Mouse (Mus musculus) kidney, postnatal 0 days (tissue): ENCODE measurements at regions not wholly inside any gene's neighbourhood (a gene's known extent, or its start where the extent isn't known, plus 50 kb on each side); places are given as distances from the start of the nearest gene placed in this dataset.

Source experiments
- ATAC-seq: fragments of 200-750 bp; cut with Nextera tagmentation; replicated peaks from 2 replicates; pipeline ENCODE4 v1.8.0; 2017; ENCODE audit warnings: low read depth, moderate number of reproducible peaks, moderate TSS enrichment, moderate library complexity; ENCODE audit not compliant: low FRiP score
- DNase-seq: peaks from one replicate; pipeline ENCODE4 v3.0.0-alpha.2; 2016; ENCODE audit warnings: low spot score
- H3K27ac ChIP-seq: fragments of 300-500 bp; sonication (generic); 2 replicates; pipeline ENCODE4 v1.5.1; 2014; ENCODE audit warnings: mild to moderate bottlenecking
- H3K27me3 ChIP-seq: fragments of 300-500 bp; sonication (generic); 2 replicates; pipeline ENCODE4 v1.6.1; 2014; ENCODE audit warnings: low read length, mixed read lengths; ENCODE audit not compliant: insufficient read depth
- H3K36me3 ChIP-seq: fragments of 300-500 bp; sonication (generic); 2 replicates; pipeline ENCODE4 v1.6.1; 2014; ENCODE audit warnings: low read length, mixed read lengths; ENCODE audit not compliant: insufficient read depth
- H3K4me1 ChIP-seq: fragments of 300-500 bp; sonication (generic); replicated peaks from 2 replicates; pipeline ENCODE4 v1.6.1; 2014; ENCODE audit warnings: antibody characterized with exemption, low read length, mixed read lengths; ENCODE audit not compliant: insufficient read depth
- H3K4me2 ChIP-seq: fragments of 300-500 bp; sonication (generic); 2 replicates; pipeline ENCODE4 v1.6.1; 2014; ENCODE audit warnings: mild to moderate bottlenecking, low read length, moderate library complexity, mixed read lengths
- H3K4me3 ChIP-seq: fragments of 300-500 bp; sonication (generic); replicated peaks from 2 replicates; pipeline ENCODE4 v1.5.1; 2014; ENCODE audit warnings: low read depth, low read length
- H3K9ac ChIP-seq: fragments of 300-500 bp; sonication (generic); 2 replicates; pipeline ENCODE4 v1.6.1; 2014; ENCODE audit warnings: low read depth, low read length
- H3K9me3 ChIP-seq: fragments of 300-500 bp; sonication (generic); replicated peaks from 2 replicates; pipeline ENCODE4 v1.6.1; 2016; ENCODE audit warnings: low read length, inconsistent platforms, mixed read lengths
- CTCF ChIP-seq: IDR thresholded peaks from 2 replicates; pipeline ENCODE4 v1.5.1; 2016; ENCODE audit warnings: antibody characterized with exemption, low read depth, mild to moderate bottlenecking, moderate library complexity
- WGBS: fragments of 180-500 bp; shearing (Covaris S2); extraction: QIAGEN DNeasy Blood & Tissue Kit; methylation state at CpG from one replicate; pipeline ENCODE4 v1.1.7; 2014; 5-methylcytosine and 5-hydroxymethylcytosine counted together

DNA sequence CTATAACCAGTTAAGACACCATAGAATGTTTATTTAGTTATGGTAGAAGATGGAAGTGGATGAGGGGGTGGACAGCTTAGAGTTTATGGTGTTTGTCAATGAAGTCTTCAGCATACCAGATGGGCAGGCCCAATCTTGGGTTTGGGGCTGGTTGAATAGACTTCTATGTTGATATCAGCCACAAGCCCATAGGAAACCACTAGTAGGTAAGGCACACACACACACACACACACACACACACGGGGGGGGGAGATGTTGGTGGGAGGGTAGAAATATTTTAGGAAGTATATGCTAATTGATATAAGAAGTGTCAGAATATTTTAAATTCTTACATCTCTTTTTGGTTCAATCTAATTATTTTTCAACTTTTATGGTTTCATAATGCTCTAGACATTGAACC is 72.4 kb downstream of the Cd24a start:
- no peak for DNase-seq
- no peak for ATAC-seq
- Histone ChIP-seq H3K9ac (no peak overlapping the region), H3K4me3 (no peak overlapping the region), H3K9me3 (no peaks in the 10 kb centered on the region), H3K27me3 (no peaks in the 10 kb centered on the region), H3K4me1 (peaks cover 7% of the 10 kb centered on the region; the same call in 1 of the 2 replicates), H3K36me3 (no peaks in the 10 kb centered on the region), H3K4me2 (no peak overlapping the region), H3K27ac (no peak overlapping the region)
- 76% methylated on average over 1 of the region's 1 CpGs for WGBS
- TF ChIP-seq CTCF, result no peak

DNA sequence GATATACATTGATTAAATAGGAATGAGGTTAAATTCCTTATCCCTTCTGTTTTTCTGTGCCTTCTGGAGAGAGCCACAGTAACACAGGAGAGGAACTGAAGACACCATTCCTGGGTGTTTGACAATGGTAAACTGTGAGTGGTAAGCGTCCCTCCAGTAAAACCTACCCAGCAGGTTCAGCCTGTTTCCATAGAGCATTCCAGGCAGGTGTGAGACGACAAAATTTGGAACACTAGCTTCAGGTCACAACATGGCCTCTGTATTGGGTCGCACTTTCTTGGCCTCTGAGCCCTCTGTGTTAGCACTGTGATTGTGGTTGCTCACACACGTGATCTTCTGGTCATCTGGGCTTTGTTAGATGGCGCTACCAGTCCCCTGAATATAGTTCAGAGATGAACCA is 73.4 kb downstream of the Cd24a start:
- DNase-seq, result no peak
- peaks cover 10% of the 10 kb centered on the region; the same call in 1 of the 2 replicates for H3K4me1 ChIP-seq
- 80% methylated on average over 5 of the region's 5 CpGs for WGBS
- H3K27ac ChIP-seq, result no peak overlapping the region
- H3K4me2 ChIP-seq, result no peak overlapping the region
- TF ChIP-seq CTCF, result no peak
- H3K36me3 ChIP-seq, result no peaks in the 10 kb centered on the region
- H3K4me3 ChIP-seq, result no peak overlapping the region
- H3K9me3 ChIP-seq, result no peaks in the 10 kb centered on the region
- no peak for ATAC-seq
- no peaks in the 10 kb centered on the region for H3K27me3 ChIP-seq
- no peak overlapping the region for H3K9ac ChIP-seq

GRCm38 (mm10) chr10:43651915-43652314 is 73.8 kb downstream of the Cd24a start:
- ATAC-seq, result no peak

DNA sequence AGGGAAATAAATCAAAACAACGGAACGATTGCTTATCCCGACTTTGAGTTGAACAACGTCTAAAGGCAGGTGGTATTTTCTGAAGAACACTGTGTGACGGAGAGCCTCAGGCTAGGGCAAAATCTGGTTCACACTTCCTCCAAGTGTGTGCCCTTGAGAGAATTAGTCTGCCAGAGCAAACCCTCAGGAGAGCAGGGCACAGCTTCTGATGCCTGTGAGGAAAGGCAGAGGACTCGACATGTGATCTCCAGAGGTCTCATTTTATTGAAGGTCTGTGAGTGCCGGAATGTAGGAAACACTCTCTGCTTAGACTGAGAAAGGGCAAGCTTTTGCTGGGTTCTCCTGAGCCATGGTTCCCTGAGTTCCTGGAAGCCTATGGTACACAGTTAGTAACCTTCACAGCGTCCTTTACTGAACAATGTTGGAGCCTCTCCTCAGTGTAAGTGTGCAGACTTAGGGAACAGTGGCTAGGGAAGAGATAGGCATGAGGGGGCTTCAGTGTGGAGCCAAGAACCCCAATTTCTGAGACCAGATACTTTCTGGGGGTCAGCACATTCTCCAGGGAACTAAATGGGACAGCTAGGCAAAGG is 77.1 kb downstream of the Cd24a start:
- ATAC-seq, result peak; percentile 72; the same call in 1 of the 2 replicates
- H3K9me3 ChIP-seq, result no peaks in the 10 kb centered on the region
- H3K36me3 ChIP-seq, result no peaks in the 10 kb centered on the region
- 30% methylated on average over 8 of the region's 8 CpGs for WGBS
- H3K4me3 ChIP-seq, result no peak overlapping the region
- no peak overlapping the region for H3K4me2 ChIP-seq
- DNase-seq, result peak; percentile 41
- TF ChIP-seq CTCF, result no peak
- H3K9ac ChIP-seq, result no peak overlapping the region
- no peaks in the 10 kb centered on the region for H3K27me3 ChIP-seq
- H3K4me1 ChIP-seq, result peaks cover 10% of the 10 kb centered on the region; the same call in 1 of the 2 replicates
- H3K27ac ChIP-seq, result peak overlapping the region; percentile 77

More at GRCm38 (mm10) chr10:43651915-43652314, 73.8 kb downstream of the Cd24a start:
- TF ChIP-seq CTCF, result no peak
- H3K9me3 ChIP-seq, result no peaks in the 10 kb centered on the region
- H3K4me3 ChIP-seq, result no peak overlapping the region
- H3K27me3 ChIP-seq, result no peaks in the 10 kb centered on the region
- no peak overlapping the region for H3K27ac ChIP-seq
- no peak overlapping the region for H3K9ac ChIP-seq
- H3K4me1 ChIP-seq, result peaks cover 10% of the 10 kb centered on the region; the same call in 1 of the 2 replicates
- no peak for DNase-seq
- H3K4me2 ChIP-seq, result no peak overlapping the region
- 62% methylated on average over 13 of the region's 13 CpGs for WGBS
- H3K36me3 ChIP-seq, result no peaks in the 10 kb centered on the region

GRCm38 (mm10) chr10:43655680-43656079 is 77.6 kb downstream of the Cd24a start:
- DNase-seq (peak; percentile 81), ATAC-seq (0 out of 2 replicates have a peak, but pooled peaks have one; percentile 25)
- TF ChIP-seq CTCF, result no peak
- peaks cover 10% of the 10 kb centered on the region; the same call in 1 of the 2 replicates for H3K4me1 ChIP-seq
- H3K27me3 ChIP-seq, result no peaks in the 10 kb centered on the region
- no peaks in the 10 kb centered on the region for H3K9me3 ChIP-seq
- H3K4me3 ChIP-seq, result no peak overlapping the region
- H3K9ac ChIP-seq, result no peak overlapping the region
- 21% methylated on average over 2 of the region's 2 CpGs for WGBS
- no peak overlapping the region for H3K4me2 ChIP-seq
- no peaks in the 10 kb centered on the region for H3K36me3 ChIP-seq
- peak overlapping the region; percentile 77 for H3K27ac ChIP-seq

DNA sequence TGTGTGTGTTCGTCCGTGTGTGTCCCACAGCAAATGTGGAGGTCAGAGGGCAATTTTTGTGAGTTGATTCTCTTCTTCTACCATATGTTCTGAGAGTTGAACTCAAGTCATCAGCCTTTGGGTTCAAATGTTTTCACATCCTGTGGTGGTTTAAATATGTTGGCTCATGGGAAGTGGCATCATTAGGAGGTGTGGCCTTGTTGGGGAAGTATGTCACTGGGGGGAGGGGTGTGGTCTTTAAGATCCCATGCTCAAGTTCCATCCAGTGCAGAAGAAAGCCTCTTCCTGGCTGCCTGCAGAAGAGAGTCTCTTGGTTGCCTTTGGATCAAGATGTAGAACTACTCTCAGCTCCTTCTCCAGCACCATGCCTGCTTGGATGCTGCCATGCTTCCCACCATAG is 78.1 kb downstream of the Cd24a start:
- Histone ChIP-seq H3K4me1 (peaks cover 10% of the 10 kb centered on the region; the same call in 1 of the 2 replicates), H3K4me3 (no peak overlapping the region), H3K27ac (no peak overlapping the region), H3K9ac (no peak overlapping the region), H3K9me3 (no peaks in the 10 kb centered on the region), H3K4me2 (no peak overlapping the region), H3K27me3 (no peaks in the 10 kb centered on the region), H3K36me3 (no peaks in the 10 kb centered on the region)
- ATAC-seq (no peak), DNase-seq (no peak)
- TF ChIP-seq CTCF, result no peak
- 79% methylated on average over 2 of the region's 2 CpGs for WGBS
